Mouse (Mus musculus): ENCODE results near the gene Ubash3b.

The Ubash3b gene

GRCm38 (mm10) chr9:41136273-41136672 lies 25.2 kb downstream of the Ubash3b start:
- no peak for DNase-seq (ENCODE audit: low spot score in 2 of 2)

DNA sequence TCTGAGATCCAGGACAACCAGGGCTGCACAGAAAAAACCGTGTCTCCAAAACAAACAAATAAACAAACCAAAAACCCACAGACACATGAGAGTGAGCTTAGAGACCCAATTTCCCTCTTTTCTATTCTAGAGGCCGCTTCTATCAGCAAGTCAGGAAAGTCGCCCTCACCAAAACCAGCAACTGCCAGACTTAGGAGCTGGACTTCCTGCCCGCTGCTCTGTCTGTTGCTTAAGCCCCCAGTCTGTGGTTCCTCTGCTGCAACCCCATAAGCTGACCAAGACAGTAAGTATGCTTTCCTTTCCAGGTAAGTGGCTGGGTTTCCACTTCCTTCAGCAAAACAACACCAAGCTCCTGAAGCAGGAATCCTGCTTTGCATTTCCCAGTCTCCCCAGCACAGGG lies 26.6 kb downstream of the Ubash3b start:
- DNase-seq (ENCODE audit: low spot score in 2 of 2) = no peak

DNA sequence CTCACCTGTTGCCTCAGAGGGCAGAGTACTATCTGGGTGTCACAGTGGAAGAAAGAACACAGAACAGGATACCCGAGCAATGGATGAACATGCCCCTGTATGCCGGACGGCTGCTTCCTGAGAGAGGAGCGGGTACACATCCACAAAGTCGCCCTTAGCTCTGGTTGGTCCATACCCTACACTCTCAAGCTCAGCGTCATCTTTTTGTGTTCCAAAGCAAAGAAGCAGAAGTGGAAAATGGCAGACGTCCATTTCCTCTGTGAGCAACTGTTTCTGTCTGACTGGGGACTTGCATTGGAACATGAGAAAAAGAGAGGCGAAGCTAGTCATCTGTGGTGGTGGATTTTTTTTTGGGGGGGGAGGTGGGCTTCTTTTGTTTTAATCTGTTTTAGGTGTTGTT lies 30.9 kb downstream of the Ubash3b start:
- DNase-seq (ENCODE audit: low spot score in 2 of 2) = no peak

DNA sequence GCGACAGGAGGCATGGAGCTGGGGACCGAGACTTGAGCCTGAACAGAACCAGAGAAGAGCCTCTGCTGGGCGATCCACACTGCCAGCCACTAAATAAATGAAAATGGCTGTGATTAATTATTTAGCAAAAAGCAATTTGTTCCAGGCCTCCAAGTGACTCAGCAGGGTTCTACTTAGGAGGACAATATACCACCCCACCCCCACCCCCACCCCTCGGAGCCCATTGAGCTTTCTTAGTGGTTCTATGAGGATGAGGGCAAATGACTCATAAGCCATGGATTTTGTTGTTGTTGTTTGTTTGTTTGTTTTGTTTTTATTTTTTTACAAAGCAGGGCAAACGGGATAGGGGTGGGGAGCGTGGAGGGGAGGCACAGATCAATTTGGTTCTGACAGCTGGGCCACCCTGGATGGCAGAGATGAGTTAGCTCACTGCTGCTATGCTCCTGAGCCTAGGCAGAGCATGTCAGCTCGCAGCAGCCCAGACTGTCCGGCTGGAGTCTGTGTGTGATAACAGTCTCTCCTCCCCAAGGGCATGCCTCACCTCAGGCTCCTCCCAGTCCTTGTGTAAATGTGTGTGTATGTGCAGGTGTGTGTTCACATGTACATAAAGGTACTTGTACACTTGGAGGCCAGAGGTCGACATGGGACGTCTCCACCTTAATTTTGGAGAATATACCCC lies 31.6 kb downstream of the Ubash3b start:
- no peak for DNase-seq (ENCODE audit: low spot score in 2 of 2)

GRCm38 (mm10) chr9:41129273-41129672 lies 32.2 kb downstream of the Ubash3b start:
- DNase-seq (ENCODE audit: low spot score in 2 of 2) = no peak

DNA sequence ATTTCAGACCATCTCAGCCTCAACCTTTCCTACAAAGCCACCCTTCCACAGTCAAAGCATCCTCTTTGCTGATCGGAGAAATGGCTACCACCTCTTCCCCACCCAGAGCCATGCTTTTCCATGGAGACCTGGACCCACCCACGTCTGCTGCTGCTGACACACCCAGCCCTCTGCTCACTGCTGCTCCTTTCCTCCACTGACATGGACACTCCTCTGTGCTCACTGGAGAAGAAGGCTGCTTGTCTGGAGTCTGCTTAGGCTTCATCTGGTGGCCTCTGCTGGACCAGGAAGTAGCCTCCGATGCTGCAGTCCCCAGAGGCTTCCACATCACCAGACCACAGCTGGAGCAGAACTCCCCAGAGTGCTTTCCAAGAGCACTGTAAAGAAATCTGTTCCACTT lies 34.8 kb downstream of the Ubash3b start:
- DNase-seq (ENCODE audit: low spot score in 2 of 2) = no peak

- DNase-seq (ENCODE audit: low spot score in 2 of 2) = no peak
Observed at GRCm38 (mm10) chr9:41124305-41124704, 37.2 kb downstream of the Ubash3b start.

DNA sequence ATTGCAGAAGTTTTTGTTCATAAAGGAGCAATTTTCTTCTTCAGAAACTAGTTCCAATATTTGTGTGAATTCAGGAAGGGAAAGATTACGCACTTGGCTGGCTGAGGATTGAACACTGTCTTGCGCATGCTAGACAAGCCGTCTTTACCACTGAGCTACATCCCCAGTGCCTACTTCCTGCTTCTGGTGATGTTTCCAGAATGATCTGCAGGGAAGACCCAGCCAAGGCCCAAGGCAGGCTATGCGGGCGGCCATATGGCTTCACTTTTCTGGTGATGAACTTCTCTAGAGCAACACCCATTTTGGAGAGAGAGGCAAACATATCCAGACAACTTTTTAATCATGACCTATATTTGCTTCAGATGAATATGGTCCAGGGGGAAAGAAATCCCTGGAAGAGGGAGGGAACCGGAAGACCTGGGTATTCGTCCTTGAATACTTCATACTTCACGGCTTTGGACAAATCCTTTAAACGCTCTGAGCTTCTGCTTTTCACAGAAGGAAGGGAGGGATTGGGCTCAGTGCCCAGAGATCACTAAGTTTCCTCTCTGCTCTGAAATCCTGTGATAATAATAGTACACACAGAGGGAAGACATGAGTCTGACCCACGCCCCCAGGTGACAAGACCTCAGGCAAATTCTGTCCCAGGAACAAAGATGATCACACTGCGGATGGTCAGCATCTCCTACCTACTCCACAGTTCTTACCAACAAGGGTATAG lies 38.9 kb downstream of the Ubash3b start:
- no peak for DNase-seq (ENCODE audit: low spot score in 2 of 2)

- DNase-seq (ENCODE audit: low spot score in 2 of 2) = no peak
Observed at GRCm38 (mm10) chr9:41121701-41122354, 39.7 kb downstream of the Ubash3b start.

GRCm38 (mm10) chr9:41119958-41120357 lies 41.5 kb downstream of the Ubash3b start:
- no peak for DNase-seq (ENCODE audit: low spot score in 2 of 2)

DNA sequence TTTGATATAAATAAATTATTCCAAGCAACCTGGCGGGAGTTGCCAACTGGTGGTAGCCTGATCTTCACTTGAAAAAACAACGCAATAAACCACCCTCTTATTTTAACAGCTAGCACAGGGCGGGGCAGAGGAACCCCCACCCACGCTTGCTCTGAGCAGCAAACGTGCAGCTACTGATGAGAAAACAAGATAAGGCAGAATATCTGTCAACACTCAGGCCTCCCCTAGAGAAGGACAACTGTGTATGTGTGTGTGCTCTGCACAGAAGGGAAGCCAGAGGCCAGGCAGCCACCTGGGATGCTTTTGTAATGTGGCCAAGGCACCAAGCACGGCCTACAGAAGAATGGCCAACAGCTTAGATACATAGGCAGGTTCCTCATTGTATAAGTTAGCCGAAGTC lies 43.4 kb downstream of the Ubash3b start:
- no peak for DNase-seq (ENCODE audit: low spot score in 2 of 2)

DNA sequence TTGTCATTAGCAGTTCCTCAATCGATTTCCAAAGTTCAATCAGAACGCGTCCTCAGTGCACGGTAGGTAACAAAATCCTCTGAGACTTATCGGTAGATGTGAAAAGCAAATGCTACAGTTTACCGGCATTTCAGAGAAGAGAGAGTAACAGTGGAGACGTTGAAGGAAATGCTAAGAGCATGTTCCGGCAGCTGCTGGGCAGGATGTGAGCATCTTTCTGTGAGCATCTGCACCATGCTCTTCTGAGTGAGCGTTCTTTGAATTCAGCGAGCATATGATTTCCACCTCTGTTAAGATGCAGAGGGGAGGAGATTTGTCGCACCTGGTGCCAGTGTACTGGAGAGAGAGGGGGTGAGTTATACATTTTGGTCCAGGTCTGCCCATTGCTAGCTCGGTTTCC lies 45.4 kb downstream of the Ubash3b start:
- DNase-seq (ENCODE audit: low spot score in 2 of 2) = no peak

- no peak for DNase-seq (ENCODE audit: low spot score in 2 of 2)
Observed at GRCm38 (mm10) chr9:41114367-41114766, 47.1 kb downstream of the Ubash3b start.

GRCm38 (mm10) chr9:41109749-41110148 lies 51.7 kb downstream of the Ubash3b start:
- no peak for DNase-seq (ENCODE audit: low spot score in 2 of 2)

GRCm38 (mm10) chr9:41108324-41109180 lies 52.9 kb downstream of the Ubash3b start:
- DNase-seq (ENCODE audit: low spot score in 2 of 2) = no peak

- no peak for DNase-seq (ENCODE audit: low spot score in 2 of 2)
Observed at GRCm38 (mm10) chr9:41105201-41105643, 56.3 kb downstream of the Ubash3b start.

DNA sequence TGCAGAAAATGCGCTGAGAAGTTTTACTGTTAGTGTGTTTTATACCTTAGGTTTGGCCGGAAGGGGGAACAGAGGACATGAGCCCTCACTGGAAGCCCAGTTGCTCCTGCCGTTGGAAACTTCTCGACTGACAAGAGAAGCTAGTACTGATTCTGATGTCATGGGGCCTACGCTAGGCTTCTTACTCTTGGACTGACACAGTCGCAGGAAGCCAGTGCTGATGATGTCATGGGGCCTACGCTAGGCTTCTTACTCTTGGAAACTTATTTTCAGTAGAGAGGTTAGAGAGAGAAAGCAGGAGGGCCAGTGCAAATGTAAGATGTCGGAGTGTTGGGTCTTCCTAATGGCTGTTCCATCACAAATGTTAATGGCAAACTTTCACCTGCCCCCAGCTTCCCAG lies 57.8 kb downstream of the Ubash3b start:
- no peak for DNase-seq (ENCODE audit: low spot score in 2 of 2)

DNA sequence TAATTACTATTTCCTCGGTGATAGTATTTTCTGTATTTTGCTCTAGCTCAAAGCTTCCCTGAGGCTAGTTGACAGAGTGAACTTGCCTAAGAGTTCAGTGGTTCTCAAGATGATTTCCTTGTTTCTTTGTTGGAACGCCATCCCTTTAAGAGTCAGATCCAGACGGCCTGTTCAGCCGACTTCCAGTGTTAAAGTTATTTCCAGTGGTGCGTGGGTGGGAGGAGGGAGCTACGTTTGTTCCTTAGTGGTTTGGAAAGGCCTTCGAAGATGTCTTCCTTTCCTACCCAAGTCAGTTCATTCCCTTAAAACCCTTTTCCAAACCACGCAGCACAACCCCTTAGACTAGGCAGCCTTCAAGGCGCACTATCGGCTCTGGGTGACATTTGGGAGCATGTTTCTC lies 58.9 kb downstream of the Ubash3b start:
- DNase-seq (ENCODE audit: low spot score in 2 of 2) = no peak

- DNase-seq (ENCODE audit: low spot score in 2 of 2) = no peak
Observed at GRCm38 (mm10) chr9:41099897-41100296, 61.6 kb downstream of the Ubash3b start.

- DNase-seq (ENCODE audit: low spot score in 2 of 2) = no peak
Observed at GRCm38 (mm10) chr9:41099067-41099466, 62.4 kb downstream of the Ubash3b start.

- DNase-seq (ENCODE audit: low spot score in 2 of 2) = no peak
Observed at GRCm38 (mm10) chr9:41098065-41098464, 63.4 kb downstream of the Ubash3b start.

DNA sequence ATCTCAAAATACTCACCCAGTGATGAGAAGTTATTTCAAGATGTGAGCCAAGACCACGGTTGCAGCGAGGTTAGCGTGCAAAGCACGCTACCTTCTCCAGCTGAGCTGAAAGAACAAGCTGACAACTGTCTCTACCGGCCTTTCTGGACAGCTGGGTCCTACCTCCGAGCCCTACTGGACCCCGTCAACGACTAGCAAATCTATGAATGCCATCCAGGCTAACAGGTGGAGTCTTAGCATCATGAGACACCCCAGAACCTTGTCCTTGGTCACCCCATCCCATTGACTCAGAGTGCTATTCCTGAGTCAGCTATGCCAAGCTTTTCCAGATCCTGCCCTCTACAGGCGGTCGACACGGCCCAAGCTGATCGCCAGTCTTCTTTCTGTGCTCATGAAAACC lies 69.5 kb downstream of the Ubash3b start:
- no peak for DNase-seq (ENCODE audit: low spot score in 2 of 2)
